Comparison of ENCODE assay signal across 23 mouse cellular contexts in the genomic region with DNA sequence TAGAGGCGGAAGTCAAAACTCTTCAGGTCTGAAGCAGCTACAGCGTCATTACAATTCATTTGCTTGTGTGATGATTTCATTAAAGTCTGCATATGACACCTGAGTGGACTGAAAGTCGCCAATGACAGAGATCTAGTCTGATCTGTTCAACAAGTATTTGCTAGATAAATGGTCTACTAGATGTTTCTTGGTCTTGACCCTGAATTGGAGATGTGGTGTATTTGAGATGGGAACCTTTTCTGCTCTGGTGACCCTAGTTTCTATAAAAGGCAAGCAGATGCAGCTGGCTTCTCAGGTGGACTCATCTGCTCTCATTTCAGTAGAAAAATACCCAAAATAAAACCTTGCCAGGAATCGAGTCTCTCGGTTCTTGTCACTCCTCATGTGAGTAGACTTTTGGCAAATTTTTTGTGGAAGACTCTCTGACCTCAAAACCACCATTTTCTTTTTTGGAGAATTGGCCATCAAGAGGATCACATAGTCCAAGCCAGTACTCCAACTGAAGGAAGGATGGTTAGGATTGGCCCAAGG. TPM values are rescaled to one million over a fixed set of nuclear protein-coding genes. Genes with fewer than 3 reads are reported as not detected.
"Had no signal": no experiment of that assay in that cellular context is flagged by ENCODE, and none has a peak within 500 bp of the region (broad histone marks: within the 10 kb centered on the region; RNA-seq: fewer than 3 reads in every experiment).

No protein-coding gene starts in this region.

- H3K4me3 ChIP-seq: liver, embryonic 12.5 days; midbrain, embryonic 10.5 days; midbrain, embryonic 12.5 days; myocyte; neural tube, embryonic 13.5 days; stomach, embryonic 15.5 days had no signal

- DNase-seq: lung, adult 18-20 months; lung, embryonic 14.5 days; lung, postnatal 10 days; lung, postnatal 4 days; midbrain, embryonic 14.5 days; retina, postnatal 1 day; right cerebral cortex, adult 18-20 months; right cerebral cortex, postnatal 25 days; right cerebral cortex, postnatal 4 days; thymus, adult 2 months; thymus, postnatal 25 days; thymus, postnatal 4 days had no signal

- H3K4me1 ChIP-seq: liver, embryonic 12.5 days; midbrain, embryonic 10.5 days; midbrain, embryonic 12.5 days; neural tube, embryonic 13.5 days; stomach, embryonic 15.5 days had no signal

- H3K27me3 ChIP-seq: liver, embryonic 12.5 days; stomach, embryonic 15.5 days had no signal

- H3K27ac ChIP-seq: liver, embryonic 12.5 days; liver, embryonic 14.5 days; midbrain, embryonic 10.5 days; midbrain, embryonic 12.5 days; neural tube, embryonic 13.5 days; stomach, embryonic 15.5 days; stomach, postnatal 0 days had no signal

- H3K36me3 ChIP-seq: liver, embryonic 12.5 days; midbrain, embryonic 10.5 days; midbrain, embryonic 12.5 days; neural tube, embryonic 13.5 days; stomach, embryonic 15.5 days had no signal

- ATAC-seq: liver, embryonic 12.5 days; midbrain, embryonic 16.5 days had no signal

RNA-seq across cellular contexts. Expression of gene Pou2af1, which starts 12.2 kb away (rescaled TPM):
- polyA plus RNA-seq: lung, embryonic 14.5 days; midbrain, embryonic 10.5 days; midbrain, embryonic 12.5 days; neural tube, embryonic 11.5 days; neural tube, embryonic 13.5 days had no signal

RNA-seq across cellular contexts. Expression of gene Colca2, which starts 52.7 kb away (rescaled TPM):
- total RNA-seq: megakaryocyte, adult 5-6 weeks had no signal
